Mouse (Mus musculus) forebrain, embryonic 15.5 days (tissue): Measurements from ENCODE around the gene Ubxn6. TPM values are rescaled to one million over a fixed set of nuclear protein-coding genes. Genes with fewer than 3 reads are reported as not detected.

Experiments used
- ATAC-seq: fragments of 200-750 bp; cut with Nextera tagmentation; replicated peaks from 2 replicates; pipeline ENCODE4 v1.8.0; 2017; ENCODE audit warnings: mild to moderate bottlenecking, moderate TSS enrichment, moderate library complexity
- H3K27ac ChIP-seq: fragments of 300-500 bp; sonication (generic); replicated peaks from 2 replicates; pipeline ENCODE4 v1.5.1; 2015; ENCODE audit warnings: mild to moderate bottlenecking, inconsistent platforms
- H3K27me3 ChIP-seq: fragments of 300-500 bp; sonication (generic); 2 replicates; pipeline ENCODE4 v1.6.1; 2015; ENCODE audit warnings: inconsistent platforms
- H3K36me3 ChIP-seq: fragments of 300-500 bp; sonication (generic); 2 replicates; pipeline ENCODE4 v1.6.1; 2015; ENCODE audit warnings: mild to moderate bottlenecking, inconsistent platforms
- H3K4me1 ChIP-seq: fragments of 300-500 bp; sonication (generic); 2 replicates; pipeline ENCODE4 v1.6.1; 2015; ENCODE audit warnings: inconsistent platforms
- H3K4me2 ChIP-seq: fragments of 300-500 bp; sonication (generic); replicated peaks from 2 replicates; pipeline ENCODE4 v1.6.1; 2015; ENCODE audit warnings: mild to moderate bottlenecking, inconsistent platforms
- H3K4me3 ChIP-seq: fragments of 300-500 bp; sonication (generic); 2 replicates; pipeline ENCODE4 v1.5.1; 2015; ENCODE audit warnings: mild to moderate bottlenecking, inconsistent platforms
- H3K9ac ChIP-seq: fragments of 300-500 bp; sonication (generic); replicated peaks from 2 replicates; pipeline ENCODE4 v1.6.1; 2015; ENCODE audit warnings: mild to moderate bottlenecking, inconsistent platforms
- H3K9me3 ChIP-seq: fragments of 300-500 bp; sonication (generic); 2 replicates; pipeline ENCODE4 v1.6.1; 2016; ENCODE audit warnings: inconsistent platforms
- WGBS: fragments of 180-500 bp; shearing (Covaris S2); methylation state at CpG from one replicate; pipeline ENCODE4 v1.1.7; 2015; ENCODE audit warnings: mixed read lengths; 5-methylcytosine and 5-hydroxymethylcytosine counted together
- polyA plus RNA-seq: library from polyadenylated mRNA; unstranded; fragments of >200 nt; fragmentation: Nextera tagmentation; extraction: Ambion mirVana; gene quantifications from 2 replicates; pipeline ENCODE4 v1.2.1, GENCODE M21; 2015

Gene Ubxn6
- polyA plus RNA-seq, 1 experiment from 2014 or later: 89.5 TPM

DNA sequence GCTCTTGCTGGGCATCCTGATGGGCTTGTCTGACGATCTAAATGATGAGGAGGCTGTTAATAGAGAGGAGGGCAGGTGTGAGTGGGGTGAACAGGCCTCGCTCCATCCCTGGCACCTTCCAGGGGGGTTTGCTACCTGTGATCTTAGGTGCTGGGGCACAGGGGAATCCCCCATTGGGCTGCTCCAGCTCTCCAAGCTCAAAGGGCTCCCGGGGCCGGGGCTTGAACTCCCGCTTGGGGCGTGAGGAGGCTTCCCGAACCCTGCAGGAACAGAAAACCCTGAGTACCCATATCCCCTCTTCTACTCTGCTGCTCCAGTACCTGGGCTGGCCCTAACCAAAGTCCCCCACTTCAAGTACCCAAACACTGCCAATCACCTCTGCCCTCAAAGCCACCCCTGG lies 57.0 kb downstream of the Ubxn6 start:
- Histone ChIP-seq H3K27ac (0 out of 2 replicates have a peak overlapping the region, but pooled peaks have one; percentile 21), H3K4me1 (peaks cover 12% of the 10 kb centered on the region), H3K4me2 (no peak overlapping the region), H3K4me3 (no peak overlapping the region), H3K9ac (no peak overlapping the region), H3K9me3 (no peaks in the 10 kb centered on the region), H3K36me3 (peaks cover 60% of the 10 kb centered on the region), H3K27me3 (no peaks in the 10 kb centered on the region)
- WGBS: 88% methylated on average over 7 of the region's 7 CpGs
- no peak for ATAC-seq

Other genes with a start within 250 kb of the Ubxn6 start
- gene Zfp119a, start 196.1 kb downstream of the Ubxn6 start, polyA plus RNA-seq: 11.4 and 13.1 TPM in 2 replicates
- gene Zfp959, start 182.9 kb downstream of the Ubxn6 start, polyA plus RNA-seq: 16.5 and 16.7 TPM in 2 replicates
- gene Zfp119b, start 125.5 kb downstream of the Ubxn6 start, polyA plus RNA-seq: 6.9 and 7.9 TPM in 2 replicates
- gene Ebi3, start 122.4 kb downstream of the Ubxn6 start, polyA plus RNA-seq: 3.1 and 3.9 TPM in 2 replicates
- 25.2 and 27.8 TPM in 2 replicates for gene Yju2, start 115.9 kb downstream of the Ubxn6 start, polyA plus RNA-seq
- 118 and 121 TPM in 2 replicates for gene Shd, start 104.6 kb downstream of the Ubxn6 start, polyA plus RNA-seq
- 127 and 151 TPM in 2 replicates for gene Fsd1, start 88.5 kb downstream of the Ubxn6 start, polyA plus RNA-seq
- 4.9 and 5.5 TPM in 2 replicates for gene Stap2, start 69.4 kb downstream of the Ubxn6 start, polyA plus RNA-seq
- gene Mpnd, start 69.3 kb downstream of the Ubxn6 start, polyA plus RNA-seq: 190 and 191 TPM in 2 replicates
- 120 and 122 TPM in 2 replicates for gene Sh3gl1, start 38.4 kb downstream of the Ubxn6 start, polyA plus RNA-seq
- gene Chaf1a, start 34.6 kb downstream of the Ubxn6 start, polyA plus RNA-seq: 10.8 and 14.3 TPM in 2 replicates
- 144 and 167 TPM in 2 replicates for gene Hdgfl2, start 4.6 kb upstream of the Ubxn6 start, polyA plus RNA-seq
- gene Plin4, start 34.8 kb upstream of the Ubxn6 start, polyA plus RNA-seq: 0.11 TPM in 2 replicates
- 0.69 and 0.74 TPM in 2 replicates for gene Plin5, start 42.6 kb upstream of the Ubxn6 start, polyA plus RNA-seq
- 0.13 and 0.19 TPM in 2 replicates for gene Lrg1, start 47.0 kb upstream of the Ubxn6 start, polyA plus RNA-seq
- gene Sema6b, start 65.3 kb upstream of the Ubxn6 start, polyA plus RNA-seq: 13.6 and 14.2 TPM in 2 replicates
- gene Tnfaip8l1, start 87.4 kb upstream of the Ubxn6 start, polyA plus RNA-seq: 9.0 and 10.0 TPM in 2 replicates
- gene Mydgf, start 108.9 kb upstream of the Ubxn6 start, polyA plus RNA-seq: 59.7 and 63.2 TPM in 2 replicates
- 30.7 and 31.2 TPM in 2 replicates for gene Dpp9, start 143.9 kb upstream of the Ubxn6 start, polyA plus RNA-seq
- gene Fem1a, start 181.8 kb upstream of the Ubxn6 start, polyA plus RNA-seq: 21.4 and 22.9 TPM in 2 replicates
- 1.3 and 1.7 TPM in 2 replicates for gene Ticam1, start 201.8 kb upstream of the Ubxn6 start, polyA plus RNA-seq
- gene Plin3, start 217.8 kb upstream of the Ubxn6 start, polyA plus RNA-seq: 10.9 and 13.6 TPM in 2 replicates
- gene Arrdc5, start 225.3 kb upstream of the Ubxn6 start, polyA plus RNA-seq: not detected in 2 replicates
- gene Uhrf1, start 228.3 kb upstream of the Ubxn6 start, polyA plus RNA-seq: 55.6 and 65.1 TPM in 2 replicates